Mouse (Mus musculus) bone marrow macrophage, adult 2 months (primary cell): ENCODE measurements around the gene Fbxl2.

Source experiments
- CTCF ChIP-seq: IDR thresholded peaks from 2 replicates; pipeline ENCODE4 v1.5.1; 2012; ENCODE audit warnings: low read depth, mild to moderate bottlenecking, low read length, moderate library complexity
- POLR2A ChIP-seq: IDR thresholded peaks from 2 replicates; pipeline ENCODE4 v1.6.1; 2012; ENCODE audit warnings: mild to moderate bottlenecking, low read depth, low read length, borderline replicate concordance

- no peak for TF ChIP-seq CTCF
- no peak for TF ChIP-seq POLR2A
These were observed 110.4 kb downstream of the Fbxl2 start for GRCm38 (mm10) chr9:113935638-113936037.
